Mouse (Mus musculus): ENCODE measurements around the gene Slc12a5. TPM values are rescaled to one million over a fixed set of nuclear protein-coding genes. Genes with fewer than 3 reads are reported as not detected.

Slc12a5 gene
- polyA plus RNA-seq, 1 experiment, result 1.9 TPM

- no peaks in the 10 kb centered on the region for H3K4me1 ChIP-seq (ENCODE audit: control insufficient read depth, insufficient read depth, low read length)
- peaks cover 8% of the 10 kb centered on the region for H3K36me3 ChIP-seq (ENCODE audit: control insufficient read depth, insufficient read depth, low read length, poor library complexity, severe bottlenecking)
- H3K27ac ChIP-seq (ENCODE audit: insufficient read depth, low read length), result no peak overlapping the region
- 0 out of 2 replicates have a peak overlapping the region, but pooled peaks have one; percentile 2 for H3K4me3 ChIP-seq (ENCODE audit: low read depth, low read length)
- peak; percentile 46 for TF ChIP-seq CTCF (IDR thresholded peaks at IDR 0.05; ENCODE audit: low read depth, low read length)
- no peak for TF ChIP-seq POLR2A (IDR thresholded peaks at IDR 0.05; ENCODE audit: insufficient read depth, low read length)
- TF ChIP-seq EP300 (IDR thresholded peaks at IDR 0.05; ENCODE audit: insufficient read depth, low read depth, low read length), result no peak
- no peaks in the 10 kb centered on the region for H3K9me3 ChIP-seq (replicated peaks; ENCODE audit: control insufficient read depth, insufficient read depth, low read length, poor library complexity, severe bottlenecking)
- H3K27me3 ChIP-seq (ENCODE audit: control insufficient read depth, insufficient read depth, low read length, poor library complexity, severe bottlenecking), result peaks cover 5% of the 10 kb centered on the region; the same call in 1 of the 2 replicates
- H3K9ac ChIP-seq (ENCODE audit: low read depth, poor library complexity, severe bottlenecking), result no peak overlapping the region
Observed at GRCm38 (mm10) chr2:165001958-165002357, 41.4 kb downstream of the Slc12a5 start.

GRCm38 (mm10) chr2:165003108-165003507 lies 42.5 kb downstream of the Slc12a5 start:
- no peaks in the 10 kb centered on the region for H3K27me3 ChIP-seq (ENCODE audit: control insufficient read depth, insufficient read depth, low read length, poor library complexity, severe bottlenecking)
- H3K9ac ChIP-seq (ENCODE audit: low read depth, poor library complexity, severe bottlenecking), result no peak overlapping the region
- H3K27ac ChIP-seq (ENCODE audit: insufficient read depth, low read length), result no peak overlapping the region
- H3K4me3 ChIP-seq (ENCODE audit: low read depth, low read length), result no peak overlapping the region
- TF ChIP-seq CTCF (IDR thresholded peaks at IDR 0.05; ENCODE audit: low read depth, low read length) (no peak), POLR2A (IDR thresholded peaks at IDR 0.05; ENCODE audit: insufficient read depth, low read length) (no peak), EP300 (IDR thresholded peaks at IDR 0.05; ENCODE audit: insufficient read depth, low read depth, low read length) (no peak)
- no peaks in the 10 kb centered on the region for H3K4me1 ChIP-seq (ENCODE audit: control insufficient read depth, insufficient read depth, low read length)
- H3K36me3 ChIP-seq (ENCODE audit: control insufficient read depth, insufficient read depth, low read length, poor library complexity, severe bottlenecking), result peaks cover 13% of the 10 kb centered on the region
- H3K9me3 ChIP-seq (replicated peaks; ENCODE audit: control insufficient read depth, insufficient read depth, low read length, poor library complexity, severe bottlenecking), result no peaks in the 10 kb centered on the region

- no peak for TF ChIP-seq EP300 (IDR thresholded peaks at IDR 0.05; ENCODE audit: insufficient read depth, low read depth, low read length)
- TF ChIP-seq POLR2A (IDR thresholded peaks at IDR 0.05; ENCODE audit: insufficient read depth, low read length), result no peak
- TF ChIP-seq CTCF (IDR thresholded peaks at IDR 0.05; ENCODE audit: low read depth, low read length), result no peak
- no peak overlapping the region for H3K4me3 ChIP-seq (ENCODE audit: low read depth, low read length)
- H3K9ac ChIP-seq (ENCODE audit: low read depth, poor library complexity, severe bottlenecking), result no peak overlapping the region
- H3K27me3 ChIP-seq (ENCODE audit: control insufficient read depth, insufficient read depth, low read length, poor library complexity, severe bottlenecking), result no peaks in the 10 kb centered on the region
- H3K36me3 ChIP-seq (ENCODE audit: control insufficient read depth, insufficient read depth, low read length, poor library complexity, severe bottlenecking), result peaks cover 21% of the 10 kb centered on the region
- H3K9me3 ChIP-seq (replicated peaks; ENCODE audit: control insufficient read depth, insufficient read depth, low read length, poor library complexity, severe bottlenecking), result no peaks in the 10 kb centered on the region
- no peak overlapping the region for H3K27ac ChIP-seq (ENCODE audit: insufficient read depth, low read length)
- no peaks in the 10 kb centered on the region for H3K4me1 ChIP-seq (ENCODE audit: control insufficient read depth, insufficient read depth, low read length)
Observed at GRCm38 (mm10) chr2:165004237-165004636, 43.6 kb downstream of the Slc12a5 start.

GRCm38 (mm10) chr2:165006813-165007212 lies 46.2 kb downstream of the Slc12a5 start:
- Histone ChIP-seq H3K9ac (ENCODE audit: low read depth, poor library complexity, severe bottlenecking) (no peak overlapping the region), H3K27ac (ENCODE audit: insufficient read depth, low read length) (no peak overlapping the region), H3K4me3 (ENCODE audit: low read depth, low read length) (no peak overlapping the region), H3K27me3 (ENCODE audit: control insufficient read depth, insufficient read depth, low read length, poor library complexity, severe bottlenecking) (no peaks in the 10 kb centered on the region), H3K36me3 (ENCODE audit: control insufficient read depth, insufficient read depth, low read length, poor library complexity, severe bottlenecking) (peaks cover 39% of the 10 kb centered on the region), H3K4me1 (ENCODE audit: control insufficient read depth, insufficient read depth, low read length) (no peaks in the 10 kb centered on the region), H3K9me3 (replicated peaks; ENCODE audit: control insufficient read depth, insufficient read depth, low read length, poor library complexity, severe bottlenecking) (no peaks in the 10 kb centered on the region)
- TF ChIP-seq CTCF (IDR thresholded peaks at IDR 0.05; ENCODE audit: low read depth, low read length) (no peak), POLR2A (IDR thresholded peaks at IDR 0.05; ENCODE audit: insufficient read depth, low read length) (no peak), EP300 (IDR thresholded peaks at IDR 0.05; ENCODE audit: insufficient read depth, low read depth, low read length) (no peak)

GRCm38 (mm10) chr2:165007986-165008385 lies 47.4 kb downstream of the Slc12a5 start:
- TF ChIP-seq POLR2A (IDR thresholded peaks at IDR 0.05; ENCODE audit: insufficient read depth, low read length) (no peak), EP300 (IDR thresholded peaks at IDR 0.05; ENCODE audit: insufficient read depth, low read depth, low read length) (no peak), CTCF (IDR thresholded peaks at IDR 0.05; ENCODE audit: low read depth, low read length) (no peak)
- H3K27me3 ChIP-seq (ENCODE audit: control insufficient read depth, insufficient read depth, low read length, poor library complexity, severe bottlenecking), result no peaks in the 10 kb centered on the region
- H3K4me3 ChIP-seq (ENCODE audit: low read depth, low read length), result no peak overlapping the region
- no peak overlapping the region for H3K9ac ChIP-seq (ENCODE audit: low read depth, poor library complexity, severe bottlenecking)
- no peak overlapping the region for H3K27ac ChIP-seq (ENCODE audit: insufficient read depth, low read length)
- no peaks in the 10 kb centered on the region for H3K9me3 ChIP-seq (replicated peaks; ENCODE audit: control insufficient read depth, insufficient read depth, low read length, poor library complexity, severe bottlenecking)
- peaks cover 41% of the 10 kb centered on the region for H3K36me3 ChIP-seq (ENCODE audit: control insufficient read depth, insufficient read depth, low read length, poor library complexity, severe bottlenecking)
- no peaks in the 10 kb centered on the region for H3K4me1 ChIP-seq (ENCODE audit: control insufficient read depth, insufficient read depth, low read length)

- Histone ChIP-seq H3K4me1 (ENCODE audit: control insufficient read depth, insufficient read depth, low read length) (no peaks in the 10 kb centered on the region), H3K9ac (ENCODE audit: low read depth, poor library complexity, severe bottlenecking) (no peak overlapping the region), H3K36me3 (ENCODE audit: control insufficient read depth, insufficient read depth, low read length, poor library complexity, severe bottlenecking) (peaks cover 41% of the 10 kb centered on the region), H3K4me3 (ENCODE audit: low read depth, low read length) (no peak overlapping the region), H3K27ac (ENCODE audit: insufficient read depth, low read length) (no peak overlapping the region), H3K9me3 (replicated peaks; ENCODE audit: control insufficient read depth, insufficient read depth, low read length, poor library complexity, severe bottlenecking) (no peaks in the 10 kb centered on the region), H3K27me3 (ENCODE audit: control insufficient read depth, insufficient read depth, low read length, poor library complexity, severe bottlenecking) (no peaks in the 10 kb centered on the region)
- no peak for TF ChIP-seq POLR2A (IDR thresholded peaks at IDR 0.05; ENCODE audit: insufficient read depth, low read length)
- no peak for TF ChIP-seq CTCF (IDR thresholded peaks at IDR 0.05; ENCODE audit: low read depth, low read length)
Observed at GRCm38 (mm10) chr2:165009161-165009560, 48.6 kb downstream of the Slc12a5 start.
